Mouse (Mus musculus) megakaryocyte, embryonic 14.5 days (primary cell): ENCODE data around the gene Svip. TPM values are rescaled to one million over a fixed set of nuclear protein-coding genes. Genes with fewer than 3 reads are reported as not detected.

Experiments
- H3K27me3 ChIP-seq: replicated peaks from 2 replicates; pipeline ENCODE3; 2012; ENCODE audit warnings: inconsistent platforms
- H3K36me3 ChIP-seq: replicated peaks from 2 replicates; pipeline ENCODE3; 2012; ENCODE audit warnings: low read length, inconsistent platforms, mixed read lengths
- H3K4me1 ChIP-seq: 2 replicates; pipeline ENCODE4 v1.6.1; 2012; ENCODE audit warnings: inconsistent platforms
- H3K4me3 ChIP-seq: replicated peaks from 2 replicates; pipeline ENCODE3; 2012; ENCODE audit warnings: moderate library complexity, mild to moderate bottlenecking, inconsistent platforms
- H3K9me3 ChIP-seq: 2 replicates; pipeline ENCODE4 v1.6.1; 2012; ENCODE audit warnings: inconsistent platforms
- FLI1 ChIP-seq: IDR thresholded peaks from 2 replicates; pipeline ENCODE4 v1.6.1; 2012; ENCODE audit warnings: low read length, inconsistent platforms, mixed read lengths
- GATA1 ChIP-seq: IDR thresholded peaks from 3 replicates; pipeline ENCODE4 v1.6.1; 2012; ENCODE audit warnings: mixed read lengths, low read length, inconsistent platforms, borderline replicate concordance
- polyA plus RNA-seq: library from polyadenylated mRNA; stranded (reverse); fragments of >175 nt; gene quantifications from 2 replicates; pipeline ENCODE4 v1.2.3, GENCODE M21; 2012; ENCODE audit warnings: low replicate concordance; ENCODE audit not compliant: insufficient read depth

Svip gene
- polyA plus RNA-seq, 1 experiment = 38.9 TPM

DNA sequence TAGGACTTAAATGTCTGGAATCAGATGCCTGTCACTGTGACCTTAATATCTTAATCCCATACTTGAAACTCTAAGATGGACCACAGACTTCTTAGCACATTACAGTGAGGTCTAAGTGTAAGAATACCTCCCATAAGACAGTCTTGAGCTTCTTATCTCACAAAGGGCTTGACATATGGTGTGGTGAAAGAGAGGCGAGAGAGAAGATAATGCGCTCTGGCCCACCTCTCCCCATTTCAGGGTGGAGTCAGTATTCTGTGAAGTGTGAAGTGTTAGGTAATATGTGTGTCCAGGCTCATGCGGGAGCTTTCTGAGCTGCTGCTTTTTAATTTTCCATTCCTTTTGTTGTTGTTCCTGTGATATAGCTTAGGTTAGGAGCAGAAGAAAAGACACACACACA, 14.8 kb downstream of the Svip start:
- no peak overlapping the region for H3K4me3 ChIP-seq
- TF ChIP-seq FLI1 (no peak), GATA1 (no peak)

DNA sequence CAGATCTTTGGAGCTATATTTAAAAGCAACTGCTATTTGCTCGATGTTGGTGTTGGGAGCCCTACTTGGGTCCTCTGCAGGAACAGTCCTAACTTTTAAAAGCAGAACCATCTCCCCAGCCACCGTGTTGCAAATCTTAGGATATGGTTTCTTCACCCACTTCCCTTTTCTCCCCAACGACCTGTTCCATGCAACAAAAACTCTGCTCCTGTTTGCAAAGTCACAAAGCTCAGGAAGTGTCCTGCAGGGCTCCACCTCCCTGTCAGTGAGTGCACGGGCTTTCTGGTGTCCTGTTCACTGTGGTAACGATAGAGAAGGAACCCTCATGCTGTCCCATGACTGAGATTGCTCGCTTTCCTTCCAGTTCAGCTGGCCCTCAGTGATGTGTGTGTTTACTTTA, 18.9 kb downstream of the Svip start:
- Histone ChIP-seq H3K4me3 (peak overlapping the region; percentile 53), H3K36me3 (no peaks in the 10 kb centered on the region), H3K4me1 (peaks cover 13% of the 10 kb centered on the region), H3K27me3 (no peaks in the 10 kb centered on the region), H3K9me3 (no peaks in the 10 kb centered on the region; the same call in 1 of the 2 replicates)
- TF ChIP-seq GATA1 (no peak), FLI1 (no peak)

More for the DNA sequence above, 14.8 kb downstream of the Svip start:
- Histone ChIP-seq H3K36me3 (no peaks in the 10 kb centered on the region), H3K4me1 (peaks cover 10% of the 10 kb centered on the region), H3K27me3 (no peaks in the 10 kb centered on the region), H3K9me3 (no peaks in the 10 kb centered on the region; the same call in 1 of the 2 replicates)

DNA sequence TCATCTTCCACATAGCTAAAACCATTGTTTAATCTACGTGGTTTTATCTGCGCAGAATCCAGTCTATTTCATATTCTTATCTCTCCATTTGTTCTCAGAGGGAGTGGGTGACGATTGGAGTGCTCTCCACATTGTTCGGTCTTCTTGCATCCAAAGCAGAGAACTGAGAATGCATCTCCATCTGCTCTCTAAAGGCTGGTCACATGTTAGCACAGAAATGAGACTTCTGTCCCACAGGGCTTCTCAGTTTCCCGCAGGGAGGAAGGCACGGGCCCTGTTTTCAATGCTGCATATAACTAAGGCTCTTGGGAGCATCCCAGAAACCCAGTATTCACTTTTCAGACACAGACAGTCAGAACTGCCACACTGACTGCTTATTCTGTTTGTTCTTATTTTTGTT, 20.1 kb downstream of the Svip start:
- TF ChIP-seq GATA1 (no peak), FLI1 (no peak)
- peaks cover 13% of the 10 kb centered on the region for H3K4me1 ChIP-seq

DNA sequence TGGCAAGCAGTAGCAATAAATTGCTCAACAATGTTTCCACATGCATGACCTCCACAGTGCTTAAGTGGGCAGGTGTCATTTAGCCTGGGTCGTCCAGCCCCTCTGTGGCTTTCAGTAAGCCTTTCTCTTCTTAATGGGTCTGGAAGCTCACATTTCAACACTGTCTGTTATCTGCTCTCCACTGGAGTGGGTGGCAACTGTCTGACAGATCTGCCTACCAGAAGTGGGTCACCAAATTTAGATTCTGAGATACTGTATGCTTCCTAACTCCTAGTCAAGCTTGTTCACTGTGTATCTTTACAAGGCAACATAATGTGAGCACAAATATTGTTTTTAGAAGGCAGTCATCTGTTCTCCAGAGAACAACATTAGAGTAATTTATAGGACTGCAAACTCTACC, 23.5 kb downstream of the Svip start:
- Histone ChIP-seq H3K9me3 (no peaks in the 10 kb centered on the region), H3K36me3 (no peaks in the 10 kb centered on the region), H3K4me1 (peaks cover 9% of the 10 kb centered on the region), H3K4me3 (no peak overlapping the region), H3K27me3 (no peaks in the 10 kb centered on the region)
- TF ChIP-seq FLI1 (no peak), GATA1 (no peak)

More for the DNA sequence above, 20.1 kb downstream of the Svip start:
- H3K4me3 ChIP-seq = no peak overlapping the region
- H3K9me3 ChIP-seq = no peaks in the 10 kb centered on the region; the same call in 1 of the 2 replicates
- no peaks in the 10 kb centered on the region for H3K27me3 ChIP-seq
- H3K36me3 ChIP-seq = no peaks in the 10 kb centered on the region

DNA sequence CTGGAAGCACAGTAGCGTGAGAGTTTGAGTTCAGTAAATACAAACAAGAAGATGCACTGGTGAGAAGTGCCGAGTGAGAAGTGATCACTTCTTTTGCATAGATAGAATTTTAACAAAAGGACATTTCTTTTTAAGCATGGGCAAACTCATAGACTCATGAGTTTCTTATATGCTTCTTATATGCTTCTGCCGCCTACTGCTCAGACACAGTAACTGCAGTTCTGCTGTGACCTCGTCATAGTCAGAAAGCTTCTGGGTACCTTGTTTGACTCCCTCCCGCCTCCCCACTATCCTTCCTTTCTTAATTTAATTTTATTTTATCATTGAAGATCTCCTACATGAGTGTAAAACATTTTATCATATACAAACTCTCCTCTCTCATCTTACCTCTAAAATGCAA, 26.5 kb downstream of the Svip start:
- H3K36me3 ChIP-seq = no peaks in the 10 kb centered on the region
- H3K9me3 ChIP-seq = no peaks in the 10 kb centered on the region
- peaks cover 3% of the 10 kb centered on the region; the same call in 1 of the 2 replicates for H3K4me1 ChIP-seq
- H3K4me3 ChIP-seq = no peak overlapping the region
- H3K27me3 ChIP-seq = no peaks in the 10 kb centered on the region
- TF ChIP-seq GATA1 (no peak), FLI1 (no peak)

DNA sequence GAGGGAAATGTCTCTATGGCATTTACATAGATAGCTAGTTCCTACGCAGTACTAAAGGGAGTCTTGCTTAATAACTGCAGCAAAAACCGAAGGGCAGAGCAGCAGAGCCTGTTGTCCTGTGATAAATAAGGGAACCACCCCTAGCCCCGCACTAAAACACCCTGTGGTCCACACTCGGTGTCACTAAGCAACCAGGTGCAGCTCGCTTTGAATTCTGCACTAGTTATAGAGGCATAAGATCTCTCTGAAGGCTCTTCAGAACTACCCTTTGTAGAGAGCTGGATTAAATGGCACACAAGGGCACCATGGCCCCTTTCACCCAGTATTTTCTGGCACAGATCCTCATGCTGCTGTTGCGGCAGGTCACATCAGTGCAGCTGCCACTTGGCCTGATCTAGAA, 30.6 kb downstream of the Svip start:
- no peak for TF ChIP-seq GATA1
- TF ChIP-seq FLI1 = no peak
- H3K9me3 ChIP-seq = no peaks in the 10 kb centered on the region
- no peaks in the 10 kb centered on the region for H3K4me1 ChIP-seq
- no peaks in the 10 kb centered on the region for H3K36me3 ChIP-seq
- H3K27me3 ChIP-seq = no peaks in the 10 kb centered on the region
- no peak overlapping the region for H3K4me3 ChIP-seq

DNA sequence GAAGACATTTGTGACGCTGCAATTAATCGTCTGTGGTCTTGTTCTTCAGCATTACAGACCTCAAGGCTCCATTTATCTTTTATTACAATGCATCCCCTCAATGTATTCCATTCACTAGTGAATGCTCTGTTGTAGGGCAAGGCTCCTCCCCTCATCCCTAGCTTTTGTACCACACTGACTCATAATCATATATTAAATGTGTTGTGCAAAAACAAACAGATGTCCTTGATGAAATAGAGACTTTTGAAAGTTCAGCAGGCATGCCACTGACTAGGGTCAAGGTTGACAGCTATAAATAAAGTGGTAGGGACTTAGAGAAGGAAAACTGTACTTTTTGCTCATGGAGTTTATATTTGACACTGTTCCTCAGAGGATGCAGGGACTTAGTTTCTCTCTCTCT, 32.3 kb downstream of the Svip start:
- Histone ChIP-seq H3K27me3 (no peaks in the 10 kb centered on the region), H3K9me3 (no peaks in the 10 kb centered on the region)
- TF ChIP-seq GATA1 (no peak), FLI1 (no peak)

DNA sequence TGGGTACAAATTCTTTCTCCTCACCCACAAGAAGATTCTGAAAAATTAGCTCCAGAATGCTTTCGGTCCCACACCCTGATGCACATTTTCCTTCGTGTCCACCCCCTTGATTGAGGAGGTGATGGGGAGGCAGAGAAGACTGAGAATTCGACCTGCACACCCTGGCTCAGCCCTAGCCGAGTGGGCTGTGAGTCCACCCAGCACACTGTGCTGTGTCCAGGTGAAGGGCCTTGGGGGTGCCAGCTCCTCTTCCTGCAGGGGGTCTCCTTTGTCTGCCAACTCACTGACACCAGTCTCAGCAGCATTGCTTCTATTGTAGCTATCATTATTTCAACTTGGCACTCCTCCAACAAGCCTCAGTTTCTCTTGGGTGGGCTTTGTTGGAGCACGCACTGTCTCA, 32.7 kb downstream of the Svip start:
- Histone ChIP-seq H3K4me3 (no peak overlapping the region), H3K9me3 (no peaks in the 10 kb centered on the region), H3K36me3 (no peaks in the 10 kb centered on the region), H3K27me3 (no peaks in the 10 kb centered on the region), H3K4me1 (no peaks in the 10 kb centered on the region)
- no peak for TF ChIP-seq FLI1
- TF ChIP-seq GATA1 = no peak

More for the DNA sequence above, 32.3 kb downstream of the Svip start:
- Histone ChIP-seq H3K36me3 (no peaks in the 10 kb centered on the region), H3K4me3 (no peak overlapping the region), H3K4me1 (no peaks in the 10 kb centered on the region)

DNA sequence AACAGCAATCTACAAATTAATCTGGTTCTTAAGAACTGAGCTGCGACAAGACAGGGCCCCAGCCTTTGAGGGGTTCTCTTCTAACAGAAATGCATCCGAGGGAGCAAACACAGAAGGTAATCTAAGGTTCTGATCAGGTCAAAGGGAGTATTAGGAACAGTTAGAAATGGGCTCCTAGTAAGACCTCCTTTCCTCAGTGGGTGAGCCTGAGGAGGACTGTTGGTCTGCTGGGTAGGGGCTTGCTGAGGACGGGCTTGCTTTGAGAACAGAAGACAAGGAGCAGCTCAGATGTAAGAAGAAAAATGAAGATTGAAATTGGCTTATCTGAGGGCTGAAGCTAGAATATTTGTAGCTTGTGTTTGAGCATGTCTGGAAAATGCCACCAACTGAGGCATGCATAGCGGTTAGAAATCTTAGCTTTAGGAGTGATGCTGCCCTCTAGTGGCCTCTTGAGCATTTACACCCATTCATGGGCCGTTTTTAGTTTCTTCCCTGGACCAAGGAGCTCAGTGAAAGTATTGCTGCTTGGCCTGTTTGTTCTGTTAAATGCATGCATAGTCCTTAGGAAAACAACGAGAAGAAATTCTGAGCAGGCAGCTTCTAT, 33.5 kb downstream of the Svip start:
- Histone ChIP-seq H3K27me3 (no peaks in the 10 kb centered on the region), H3K4me1 (no peaks in the 10 kb centered on the region), H3K9me3 (no peaks in the 10 kb centered on the region), H3K36me3 (no peaks in the 10 kb centered on the region), H3K4me3 (no peak overlapping the region)
- no peak for TF ChIP-seq FLI1
- TF ChIP-seq GATA1 = no peak

DNA sequence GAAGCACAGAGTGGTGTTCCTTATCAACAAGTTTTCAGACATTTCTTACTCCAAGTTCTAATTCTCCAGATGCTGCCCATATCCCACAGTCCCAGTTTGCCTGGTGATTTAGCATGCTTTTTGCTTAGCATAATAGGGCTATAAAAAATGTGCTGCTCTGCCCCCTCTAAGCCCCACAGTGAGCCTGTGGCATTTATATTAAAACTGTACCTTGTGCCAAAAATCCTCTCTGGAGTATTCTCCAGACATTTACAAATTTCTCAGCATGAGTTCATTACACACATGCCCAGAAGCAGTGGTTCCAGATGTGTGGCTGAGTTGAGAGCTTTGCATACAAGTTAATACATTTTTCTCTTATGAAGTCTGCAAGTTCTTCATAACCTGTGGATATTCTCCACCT, 36.4 kb downstream of the Svip start:
- H3K4me3 ChIP-seq = no peak overlapping the region
- no peaks in the 10 kb centered on the region for H3K9me3 ChIP-seq
- no peaks in the 10 kb centered on the region for H3K27me3 ChIP-seq
- no peaks in the 10 kb centered on the region for H3K36me3 ChIP-seq
- no peak for TF ChIP-seq FLI1
- TF ChIP-seq GATA1 = no peak
- H3K4me1 ChIP-seq = no peaks in the 10 kb centered on the region
